Mouse (Mus musculus) cerebellum, adult 2 months (tissue): ENCODE measurements around the gene Asxl2.

ENCODE experiments used
- CTCF ChIP-seq: fragments of 200-500 bp; IDR thresholded peaks from 2 replicates; pipeline ENCODE4 v1.5.1; 2011; ENCODE audit warnings: low read depth, mild to moderate bottlenecking, control low read depth, low read length, moderate library complexity, borderline replicate concordance; ENCODE audit not compliant: insufficient read depth
- POLR2A ChIP-seq: fragments of 200-500 bp; IDR thresholded peaks from 2 replicates; pipeline ENCODE4 v1.6.1; 2011; ENCODE audit warnings: low read length, control low read depth, borderline replicate concordance; ENCODE audit not compliant: insufficient read depth

DNA sequence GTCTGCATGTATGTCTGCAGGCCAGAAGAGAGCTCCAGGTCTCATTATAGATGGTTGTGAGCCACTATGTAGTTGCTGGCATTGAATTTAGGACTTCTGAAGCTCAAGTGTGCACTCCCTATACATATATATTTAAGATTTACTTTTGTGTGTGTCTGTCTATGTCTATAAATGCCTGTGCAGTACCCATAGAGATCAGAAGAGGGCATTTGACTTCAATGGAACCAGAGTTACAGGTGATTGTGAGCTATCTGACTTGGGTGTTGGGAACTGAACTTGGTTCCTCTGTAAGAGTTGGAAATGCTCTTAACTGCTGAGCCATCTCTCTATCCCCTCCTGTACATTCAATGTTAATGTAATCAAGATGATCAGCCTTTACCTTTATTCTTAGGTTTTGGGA, 4.3 kb downstream of the Asxl2 start:
- TF ChIP-seq CTCF: no peak
- no peak for TF ChIP-seq POLR2A
